Mouse (Mus musculus) ovary, postnatal 10 days (tissue): ENCODE results near the gene Nuak1.

Source experiments
- DNase-seq: peaks from one replicate; pipeline ENCODE4 v3.0.0; 2022; ENCODE audit warnings: low spot score

Nuak1 gene

DNA sequence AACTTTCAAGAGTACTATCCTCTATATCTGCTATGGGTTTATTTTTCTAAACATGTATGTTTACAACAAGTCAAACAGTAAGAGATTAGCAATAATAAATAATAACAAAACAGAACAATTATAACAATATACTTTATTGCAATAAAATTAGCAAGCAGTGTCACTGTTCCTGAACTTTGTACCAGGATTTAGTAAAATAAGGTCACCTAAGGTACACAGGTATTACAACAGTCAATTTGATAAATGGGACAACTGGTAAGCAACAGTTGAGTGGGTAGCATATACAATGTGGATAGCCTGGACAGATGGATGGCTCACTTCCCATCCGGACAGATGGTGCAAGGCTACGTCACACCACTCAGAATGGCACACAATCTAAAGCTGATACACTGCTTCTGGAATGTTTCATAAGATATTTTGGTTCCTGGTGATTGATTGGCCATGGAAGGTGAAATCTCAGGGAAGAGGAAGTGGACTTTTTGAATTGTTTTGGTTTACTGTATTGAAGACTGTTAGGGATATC is 59.1 kb downstream of the Nuak1 start:
- no peak for DNase-seq

- DNase-seq, result no peak
Measured at GRCm38 (mm10) chr10:84379366-84379765, 61.0 kb downstream of the Nuak1 start.

- DNase-seq, result no peak
Measured at GRCm38 (mm10) chr10:84377956-84378355, 62.4 kb downstream of the Nuak1 start.

DNA sequence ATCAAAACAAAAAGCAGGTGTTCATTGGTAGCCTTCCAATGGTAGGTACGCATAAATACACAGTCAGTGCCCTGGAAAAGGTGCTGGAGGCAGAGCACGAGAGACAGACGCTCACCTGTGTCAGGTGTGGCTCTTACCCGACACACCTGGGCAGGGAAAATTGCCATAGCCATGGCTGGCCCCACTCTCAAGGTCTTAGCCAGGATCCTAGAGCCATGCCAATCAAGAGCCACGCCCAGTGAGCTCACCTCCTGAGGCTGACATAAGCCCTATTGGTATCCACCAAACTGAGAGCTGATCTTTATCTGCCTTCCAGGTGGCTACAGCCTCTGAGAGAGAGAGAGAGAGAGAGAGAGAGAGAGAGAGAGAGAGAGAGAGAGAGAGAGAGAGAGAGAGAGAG is 64.1 kb downstream of the Nuak1 start:
- DNase-seq, result no peak

DNA sequence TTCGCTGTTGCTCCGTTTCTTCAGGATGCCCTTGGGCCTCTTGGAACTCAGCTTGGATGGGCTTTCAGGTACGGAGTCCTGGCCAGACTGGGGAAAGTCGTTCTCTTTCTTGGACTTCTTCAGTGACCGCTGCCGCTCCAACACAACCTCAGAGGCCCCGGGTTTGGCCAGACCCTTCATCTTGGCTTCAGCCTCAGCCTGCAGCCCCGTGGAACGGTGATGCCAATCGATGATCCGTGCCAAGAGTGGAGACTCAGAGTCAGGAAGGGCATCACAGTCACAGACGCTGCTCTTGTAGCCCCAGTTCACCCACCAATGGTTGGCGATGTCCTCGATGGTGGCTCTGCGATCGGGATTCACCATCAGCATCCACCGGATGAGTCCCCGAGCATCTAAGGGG is 65.4 kb downstream of the Nuak1 start:
- no peak for DNase-seq

- DNase-seq, result no peak
Measured at GRCm38 (mm10) chr10:84373476-84373875, 66.9 kb downstream of the Nuak1 start.

GRCm38 (mm10) chr10:84372161-84373095 is 68.0 kb downstream of the Nuak1 start:
- DNase-seq, result no peak

DNA sequence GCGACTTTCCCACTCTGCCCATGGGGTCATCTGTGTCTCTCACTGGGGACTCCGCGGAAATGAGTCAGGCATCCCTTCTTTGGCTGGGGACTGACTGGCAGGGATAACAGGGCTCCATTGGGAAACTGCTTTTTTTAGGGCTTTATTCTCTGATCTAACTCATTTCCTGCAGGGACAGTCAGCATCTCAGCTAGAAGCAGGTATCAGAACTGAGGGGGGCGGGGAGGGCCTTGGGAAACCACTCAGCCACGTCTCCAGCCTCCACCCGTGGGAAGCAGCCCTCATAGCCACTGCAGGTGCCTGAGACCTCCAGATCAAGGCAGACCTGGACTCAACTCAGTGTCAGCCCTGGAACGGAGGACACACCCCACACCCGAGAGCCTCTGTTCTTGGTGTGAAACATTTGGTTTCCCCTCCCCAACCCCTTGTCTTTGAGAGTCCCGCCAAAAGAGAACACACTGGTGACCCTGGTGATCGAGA is 68.7 kb downstream of the Nuak1 start:
- no peak for DNase-seq

GRCm38 (mm10) chr10:84371230-84371629 is 69.2 kb downstream of the Nuak1 start:
- DNase-seq, result no peak

- no peak for DNase-seq
Measured at GRCm38 (mm10) chr10:84369646-84370314, 70.6 kb downstream of the Nuak1 start.

- no peak for DNase-seq
Measured at GRCm38 (mm10) chr10:84368185-84368584, 72.2 kb downstream of the Nuak1 start.

- DNase-seq, result no peak
Measured at GRCm38 (mm10) chr10:84365166-84365865, 75.1 kb downstream of the Nuak1 start.

GRCm38 (mm10) chr10:84363833-84364232 is 76.6 kb downstream of the Nuak1 start:
- no peak for DNase-seq

- DNase-seq, result no peak
Measured at GRCm38 (mm10) chr10:84360953-84361352, 79.4 kb downstream of the Nuak1 start.

DNA sequence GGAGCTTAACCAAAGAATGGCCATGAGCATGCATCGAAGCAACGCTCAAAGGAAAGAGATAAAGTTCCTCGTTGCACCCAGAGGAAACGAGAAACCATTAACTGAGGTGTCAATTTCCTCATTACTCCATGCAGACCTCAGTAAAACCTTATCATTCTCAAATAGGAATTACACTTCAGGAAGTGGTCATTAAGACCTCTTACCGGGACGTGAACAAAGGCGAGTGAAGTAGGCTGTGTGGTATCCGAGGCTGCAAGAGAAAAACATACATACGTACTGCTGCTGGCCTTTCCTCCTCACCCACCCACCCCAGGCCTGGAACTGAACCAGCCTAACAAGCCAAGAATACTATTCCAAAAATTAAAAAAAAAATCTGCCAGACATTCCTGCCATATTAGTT is 80.0 kb downstream of the Nuak1 start:
- DNase-seq, result no peak

DNA sequence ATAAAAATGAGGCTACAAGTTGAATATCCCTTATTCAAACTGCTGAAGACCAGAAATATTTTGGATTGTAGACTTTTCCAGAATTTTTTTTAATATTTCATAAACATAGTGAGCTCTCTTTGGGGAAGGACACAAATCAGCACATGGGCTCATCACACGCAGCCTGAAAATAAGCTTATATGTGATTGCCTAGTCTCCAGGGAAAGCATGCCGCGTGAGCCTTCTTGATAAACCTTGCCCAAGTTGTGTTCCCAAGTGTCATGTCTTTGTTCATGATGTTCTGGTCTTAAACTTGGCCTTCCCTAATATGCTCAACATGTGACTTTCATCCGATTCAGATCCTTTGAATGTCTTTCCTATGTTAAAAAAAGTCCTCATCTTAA is 81.7 kb downstream of the Nuak1 start:
- no peak for DNase-seq

- no peak for DNase-seq
Measured at GRCm38 (mm10) chr10:84357997-84358737, 82.2 kb downstream of the Nuak1 start.

GRCm38 (mm10) chr10:84357593-84357992 is 82.8 kb downstream of the Nuak1 start:
- DNase-seq, result no peak

DNA sequence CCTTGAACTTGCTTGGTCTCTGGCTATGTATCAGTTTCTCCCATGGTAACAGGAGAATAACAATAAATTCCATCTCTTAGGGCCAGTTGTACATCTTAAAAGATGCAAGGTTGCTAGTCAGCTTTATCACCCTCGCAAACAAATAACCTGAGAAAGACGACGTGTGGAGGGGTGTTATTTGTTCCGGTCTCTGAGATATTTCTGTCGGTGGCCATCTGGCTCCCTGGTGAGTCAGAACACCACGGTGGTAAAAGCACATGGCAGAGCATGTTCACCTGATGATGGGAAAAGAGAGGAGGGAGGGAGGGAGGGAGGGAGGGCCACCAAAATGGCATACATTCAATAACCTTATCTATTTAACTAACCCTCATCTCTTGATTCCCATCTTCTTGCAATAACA is 86.1 kb downstream of the Nuak1 start:
- DNase-seq, result no peak

GRCm38 (mm10) chr10:84345730-84346129 is 94.7 kb downstream of the Nuak1 start:
- DNase-seq, result no peak

DNA sequence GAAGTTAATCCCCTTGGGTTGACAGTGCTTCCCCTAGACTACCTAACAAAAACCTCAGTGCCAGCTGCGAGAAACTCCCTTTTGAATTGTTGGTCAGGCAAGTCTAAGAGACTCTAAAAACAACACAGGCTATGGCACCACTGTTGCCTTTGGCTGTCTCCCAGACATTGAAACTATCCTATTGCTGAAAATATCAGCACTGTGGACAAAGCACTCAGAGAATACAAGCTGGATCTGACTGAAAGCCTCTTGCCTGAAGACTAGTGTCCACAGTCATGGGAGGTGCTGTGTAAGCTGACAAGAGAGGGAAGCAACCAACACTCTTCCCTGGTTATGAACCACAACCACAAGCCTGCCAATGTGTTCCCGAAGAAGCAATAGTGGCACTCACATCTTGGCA is 96.9 kb downstream of the Nuak1 start:
- no peak for DNase-seq

- no peak for DNase-seq
Measured at GRCm38 (mm10) chr10:84339456-84339855, 100.9 kb downstream of the Nuak1 start.
